10 mouse cellular contexts compared by ENCODE assay signal in the genomic region with DNA sequence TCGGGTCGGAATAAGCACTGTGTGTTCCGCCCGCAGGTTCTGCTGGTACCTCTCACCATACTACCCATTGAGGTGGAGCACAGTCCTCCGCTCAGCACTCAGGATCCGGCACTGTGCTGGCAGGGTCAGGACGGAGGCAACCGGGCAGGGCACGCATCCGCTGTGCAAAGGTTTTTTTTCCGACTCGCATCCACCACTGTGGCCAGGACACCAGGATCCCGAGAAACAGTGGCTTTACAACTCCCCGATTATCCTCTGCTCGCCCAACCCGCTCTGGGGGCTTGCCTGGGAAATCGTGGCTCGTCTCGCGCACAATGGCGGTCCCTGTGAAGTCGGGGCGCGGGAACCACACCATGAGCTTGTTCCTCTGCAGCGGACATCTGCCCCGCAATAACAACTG. TPM values are rescaled to one million over a fixed set of nuclear protein-coding genes. Genes with fewer than 3 reads are reported as not detected.
DNase-seq lines count a peak whose midpoint lies in the region; ATAC-seq and TF ChIP-seq lines count a peak whose summit lies in the region.
"Had no signal": no experiment of that assay in that cellular context is flagged by ENCODE, and none has a peak within 500 bp of the region (broad histone marks: within the 10 kb centered on the region; RNA-seq: fewer than 3 reads in every experiment).

No protein-coding gene starts in this region.

- ATAC-seq in kidney, embryonic 15.5 days (replicated peaks; ENCODE audit: low FRiP score): 0 out of 2 replicates have a peak, but pooled peaks have one; percentile 1
- no peak for ATAC-seq in embryonic facial prominence, embryonic 13.5 days (ENCODE audit: insufficient number of reproducible peaks, insufficient read depth, low FRiP score, low TSS enrichment, low read depth)
- ATAC-seq in intestine, postnatal 0 days: no peak
- no peak for ATAC-seq in neural tube, embryonic 14.5 days (ENCODE audit: low read depth)

- peak overlapping the region; percentile 52 for H3K4me3 ChIP-seq in kidney, embryonic 15.5 days (replicated peaks)
- peak overlapping the region; percentile 49 for H3K4me3 ChIP-seq in embryonic facial prominence, embryonic 13.5 days
- H3K4me3 ChIP-seq in intestine, postnatal 0 days (ENCODE audit: low read depth, low read length): peak overlapping the region; percentile 36
- H3K4me3 ChIP-seq in neural tube, embryonic 14.5 days (ENCODE audit: low read depth, low read length): peak overlapping the region; percentile 42

- H3K9ac ChIP-seq in kidney, embryonic 15.5 days: peak overlapping the region; percentile 31; the same call in 1 of the 2 replicates
- H3K9ac ChIP-seq in embryonic facial prominence, embryonic 13.5 days: peak overlapping the region; percentile 64
- no peak overlapping the region for H3K9ac ChIP-seq in intestine, postnatal 0 days (ENCODE audit: low read depth, low read length)
- peak overlapping the region; percentile 56 for H3K9ac ChIP-seq in neural tube, embryonic 14.5 days (replicated peaks; ENCODE audit: low read depth, low read length)

- no peaks in the 10 kb centered on the region for H3K9me3 ChIP-seq in kidney, embryonic 15.5 days (replicated peaks)
- H3K9me3 ChIP-seq in embryonic facial prominence, embryonic 13.5 days: no peaks in the 10 kb centered on the region
- no peaks in the 10 kb centered on the region for H3K9me3 ChIP-seq in intestine, postnatal 0 days (ENCODE audit: control insufficient read depth)
- no peaks in the 10 kb centered on the region for H3K9me3 ChIP-seq in neural tube, embryonic 14.5 days (ENCODE audit: control insufficient read depth, low read length)

- peaks cover 26% of the 10 kb centered on the region for H3K27me3 ChIP-seq in kidney, embryonic 15.5 days
- H3K27me3 ChIP-seq in embryonic facial prominence, embryonic 13.5 days: peaks cover 28% of the 10 kb centered on the region
- H3K27me3 ChIP-seq in intestine, postnatal 0 days (replicated peaks; ENCODE audit: control insufficient read depth, insufficient read depth, low read length): peaks cover 7% of the 10 kb centered on the region; the same call in 1 of the 2 replicates
- peaks cover 9% of the 10 kb centered on the region for H3K27me3 ChIP-seq in neural tube, embryonic 14.5 days (ENCODE audit: control insufficient read depth, insufficient read depth, low read length)

- H3K4me1 ChIP-seq in kidney, embryonic 15.5 days: peaks cover 10% of the 10 kb centered on the region
- H3K4me1 ChIP-seq in embryonic facial prominence, embryonic 13.5 days: 0 out of 2 replicates have a peak, but pooled peaks cover 3% of the 10 kb centered on the region
- no peaks in the 10 kb centered on the region for H3K4me1 ChIP-seq in intestine, postnatal 0 days (replicated peaks; ENCODE audit: control insufficient read depth, insufficient read depth, low read length)
- H3K4me1 ChIP-seq in neural tube, embryonic 14.5 days (ENCODE audit: control insufficient read depth, insufficient read depth, low read length): no peaks in the 10 kb centered on the region

- WGBS in kidney, embryonic 15.5 days: under 1% methylated on average over 26 of the region's 26 CpGs
- 1% methylated on average over 26 of the region's 26 CpGs for WGBS in embryonic facial prominence, embryonic 13.5 days
- WGBS in intestine, postnatal 0 days: 1% methylated on average over 26 of the region's 26 CpGs
- under 1% methylated on average over 26 of the region's 26 CpGs for WGBS in neural tube, embryonic 14.5 days

- H3K4me2 ChIP-seq in kidney, embryonic 15.5 days: peak overlapping the region; percentile 92
- peak overlapping the region; percentile 79 for H3K4me2 ChIP-seq in embryonic facial prominence, embryonic 13.5 days
- H3K4me2 ChIP-seq in intestine, postnatal 0 days (replicated peaks; ENCODE audit: low read depth): peak overlapping the region; percentile 65
- H3K4me2 ChIP-seq in neural tube, embryonic 14.5 days (ENCODE audit: low read depth, low read length): peak overlapping the region; percentile 78

- TF ChIP-seq CTCF in intestine, postnatal 0 days (IDR thresholded peaks at IDR 0.05; ENCODE audit: low read depth): no peak

- DNase-seq in kidney, adult 8-10 months: no peak
- DNase-seq in adrenal gland, postnatal 14 days: no peak
- no peak for DNase-seq in ovary, adult 18-20 months (ENCODE audit: low spot score)
- DNase-seq in urinary bladder, postnatal 36 days (ENCODE audit: low spot score in 2 of 2): no peak
- DNase-seq: thymus, postnatal 25 days had no signal

- no peak overlapping the region for H3K27ac ChIP-seq in kidney, embryonic 15.5 days
- no peak overlapping the region for H3K27ac ChIP-seq in embryonic facial prominence, embryonic 13.5 days
- no peak overlapping the region for H3K27ac ChIP-seq in intestine, postnatal 0 days (ENCODE audit: low read depth, low read length)
- H3K27ac ChIP-seq in neural tube, embryonic 14.5 days (ENCODE audit: low read depth, low read length): no peak overlapping the region

- H3K36me3 ChIP-seq in kidney, embryonic 15.5 days: no peaks in the 10 kb centered on the region
- H3K36me3 ChIP-seq in embryonic facial prominence, embryonic 13.5 days: no peaks in the 10 kb centered on the region
- no peaks in the 10 kb centered on the region for H3K36me3 ChIP-seq in intestine, postnatal 0 days (ENCODE audit: control insufficient read depth, insufficient read depth)
- H3K36me3 ChIP-seq in neural tube, embryonic 14.5 days (ENCODE audit: control insufficient read depth, insufficient read depth, low read length): no peaks in the 10 kb centered on the region

RNA-seq across cellular contexts. Expression of a gene that starts 21.0 kb away (rescaled TPM):
- 7.8 and 10.5 TPM in 2 replicates for polyA plus RNA-seq in kidney, embryonic 15.5 days (2015; fragmentation: Nextera tagmentation; extraction: Ambion mirVana)
- 9.4 and 10.1 TPM in 2 replicates for polyA plus RNA-seq in embryonic facial prominence, embryonic 13.5 days (2015; fragmentation: Nextera tagmentation; extraction: Ambion mirVana)
- 13.9 and 15.8 TPM in 2 replicates for polyA plus RNA-seq in intestine, postnatal 0 days (2015; fragmentation: Nextera tagmentation; extraction: Ambion mirVana)
- polyA plus RNA-seq in neural tube, embryonic 14.5 days (2014; fragmentation: Nextera tagmentation; extraction: Ambion mirVana): 5.5 and 8.8 TPM in 2 replicates
- 8.1 and 10.3 TPM in 2 replicates for total RNA-seq in adrenal gland, postnatal 14 days (2021)

RNA-seq across cellular contexts. Expression of a gene that starts 28.0 kb away (rescaled TPM):
- 2.0 and 2.1 TPM in 2 replicates for polyA plus RNA-seq in kidney, embryonic 15.5 days (2015; fragmentation: Nextera tagmentation; extraction: Ambion mirVana)
- polyA plus RNA-seq in embryonic facial prominence, embryonic 13.5 days (2015; fragmentation: Nextera tagmentation; extraction: Ambion mirVana): 1.3 and 2.1 TPM in 2 replicates
- polyA plus RNA-seq in intestine, postnatal 0 days (2015; fragmentation: Nextera tagmentation; extraction: Ambion mirVana): 1.9 and 2.9 TPM in 2 replicates
- polyA plus RNA-seq in neural tube, embryonic 14.5 days (2014; fragmentation: Nextera tagmentation; extraction: Ambion mirVana): 2.4 and 5.0 TPM in 2 replicates
- total RNA-seq in adrenal gland, postnatal 14 days (2021): 0.71 and 1.9 TPM in 2 replicates
- total RNA-seq: ES-E14 had no signal
